Mouse (Mus musculus) retina, adult 2 months (tissue): ENCODE results near the gene Prelid1.
A peak's percentile ranks its signal among the peaks of the same experiment; 100 is the strongest.

Experiments used
- DNase-seq: peaks from one replicate; pipeline ENCODE4 v3.0.0-alpha.2; 2012; ENCODE audit warnings: low read depth, low spot score

The Prelid1 gene

DNA sequence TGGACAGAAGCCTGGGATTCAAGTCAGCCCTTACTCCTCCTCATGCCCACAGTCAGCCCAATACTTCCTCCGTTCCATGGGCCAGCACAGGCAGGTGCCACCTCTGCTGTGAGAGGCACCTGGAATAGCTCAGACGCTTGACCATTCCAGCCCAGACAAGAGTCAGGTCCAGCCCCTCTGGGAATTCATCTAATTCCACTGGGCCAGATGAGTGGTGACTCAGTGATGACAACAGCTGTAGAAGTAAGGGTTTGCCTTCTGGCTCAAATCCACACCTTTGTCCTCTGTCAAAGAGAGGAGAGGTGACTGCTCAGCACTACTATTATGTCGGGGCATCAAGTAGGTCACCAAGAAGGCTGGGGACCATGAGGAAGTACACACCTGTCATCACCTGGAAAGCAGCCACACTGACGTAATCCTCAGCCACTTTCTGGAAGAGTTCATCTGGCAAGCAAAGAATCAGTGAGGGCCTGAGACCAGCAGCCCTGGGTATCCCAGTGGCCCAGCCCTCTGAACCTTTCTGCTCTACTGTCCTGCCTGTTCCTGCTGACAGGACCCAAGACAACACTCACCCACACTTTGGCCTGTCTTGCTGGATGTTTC, at the start of gene Prelid1:
TSS of gene Prelid1 (plus strand) at position 570 of the 603 bp plus-strand sequence.
- DNase-seq: no peak

DNA sequence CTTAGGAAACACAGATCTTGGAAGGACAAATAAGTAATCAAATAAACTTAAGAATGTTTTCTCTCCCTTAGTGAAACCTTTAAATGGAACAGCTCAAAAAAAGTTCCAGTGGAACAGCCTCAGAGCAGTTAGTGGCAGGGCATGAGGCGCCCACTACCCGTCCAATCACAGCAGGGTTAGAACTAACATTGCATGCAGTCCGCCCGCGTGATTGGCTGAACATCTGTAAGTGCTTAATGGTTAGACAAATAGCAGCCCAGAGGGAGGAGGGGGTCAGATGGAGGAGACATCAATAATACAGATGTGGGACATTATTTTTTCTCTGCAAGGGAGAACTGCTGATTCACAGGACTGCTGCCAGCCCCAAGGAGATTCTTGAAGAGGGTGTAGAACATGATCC, 43.1 kb upstream of the Prelid1 start:
- no peak for DNase-seq

DNA sequence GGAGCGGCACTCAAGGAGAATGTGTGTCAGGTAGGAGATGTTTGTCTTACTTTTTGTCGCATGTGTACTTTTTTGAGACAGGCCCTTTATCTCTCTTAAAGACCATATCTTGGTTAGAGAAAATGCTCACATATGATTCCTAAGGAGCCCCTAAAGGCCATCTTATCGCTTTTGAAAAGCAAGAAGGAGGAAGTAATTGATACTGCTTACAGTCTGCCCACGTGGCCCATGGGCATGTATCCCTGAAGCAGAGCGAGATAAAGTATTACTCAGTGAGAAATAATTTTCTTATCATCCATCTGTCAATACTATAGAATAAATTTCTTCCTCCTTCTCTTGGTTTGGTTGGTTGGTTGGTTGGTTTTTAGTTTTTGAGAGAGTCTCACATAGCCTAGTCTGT, 42.7 kb upstream of the Prelid1 start:
- no peak for DNase-seq

DNA sequence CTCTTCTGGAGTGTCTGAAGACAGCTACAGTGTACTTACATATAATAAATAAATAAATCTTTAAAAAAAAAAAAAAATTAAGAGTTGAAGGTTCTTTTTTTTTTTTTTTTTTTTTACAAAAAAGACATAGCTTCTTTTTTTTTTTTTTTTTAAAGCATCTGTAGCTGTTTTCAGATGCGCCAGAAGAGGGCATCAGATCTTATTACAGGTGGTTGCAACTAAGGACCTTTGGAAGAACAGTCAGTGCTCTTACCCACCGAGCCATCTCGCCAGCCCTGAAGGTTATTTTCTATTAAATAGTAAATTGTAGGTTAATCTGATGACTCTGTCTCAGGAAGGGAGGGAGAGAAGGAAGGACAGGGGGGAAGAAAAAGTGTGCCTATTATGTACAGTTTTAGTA, 31.4 kb upstream of the Prelid1 start:
- DNase-seq: no peak

DNA sequence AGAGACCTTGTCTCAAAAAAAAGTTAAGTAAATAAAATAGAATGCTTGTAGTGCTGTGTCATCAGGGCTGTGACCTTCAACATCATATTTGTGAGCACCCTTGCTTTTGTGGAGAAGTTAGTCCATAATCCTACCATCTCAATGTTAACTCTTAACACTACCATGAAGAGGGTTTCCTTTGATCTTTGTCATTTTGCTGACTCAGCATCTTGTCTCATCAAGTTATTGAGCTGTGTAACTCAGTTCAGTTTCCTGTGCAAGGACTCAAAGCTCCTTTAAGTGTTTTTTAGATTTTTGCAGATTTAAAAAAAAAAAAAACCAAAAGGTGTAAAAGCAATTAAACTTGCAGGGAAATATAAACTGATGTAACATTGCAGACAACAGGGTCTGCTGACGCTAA, 23.5 kb upstream of the Prelid1 start:
- DNase-seq: no peak

DNA sequence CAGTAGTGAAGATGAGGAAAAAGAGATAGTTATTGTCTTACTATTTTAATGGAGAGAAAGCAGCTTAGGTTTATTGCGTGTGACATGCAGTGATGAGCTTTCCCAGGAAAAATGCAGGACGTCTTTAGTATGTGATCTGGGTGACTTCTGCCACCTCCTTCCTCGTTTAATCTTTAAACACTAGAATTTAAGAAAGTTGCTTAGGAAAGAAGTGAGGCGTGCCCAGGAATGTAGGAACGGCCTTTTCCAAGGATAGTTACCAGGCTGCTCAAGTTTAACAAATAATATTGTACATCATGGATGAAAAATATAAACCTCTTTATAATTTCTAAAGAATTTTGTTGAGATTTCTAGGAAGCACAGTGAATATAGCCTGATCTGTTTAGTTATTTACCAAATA, 19.4 kb upstream of the Prelid1 start:
- DNase-seq: no peak

DNA sequence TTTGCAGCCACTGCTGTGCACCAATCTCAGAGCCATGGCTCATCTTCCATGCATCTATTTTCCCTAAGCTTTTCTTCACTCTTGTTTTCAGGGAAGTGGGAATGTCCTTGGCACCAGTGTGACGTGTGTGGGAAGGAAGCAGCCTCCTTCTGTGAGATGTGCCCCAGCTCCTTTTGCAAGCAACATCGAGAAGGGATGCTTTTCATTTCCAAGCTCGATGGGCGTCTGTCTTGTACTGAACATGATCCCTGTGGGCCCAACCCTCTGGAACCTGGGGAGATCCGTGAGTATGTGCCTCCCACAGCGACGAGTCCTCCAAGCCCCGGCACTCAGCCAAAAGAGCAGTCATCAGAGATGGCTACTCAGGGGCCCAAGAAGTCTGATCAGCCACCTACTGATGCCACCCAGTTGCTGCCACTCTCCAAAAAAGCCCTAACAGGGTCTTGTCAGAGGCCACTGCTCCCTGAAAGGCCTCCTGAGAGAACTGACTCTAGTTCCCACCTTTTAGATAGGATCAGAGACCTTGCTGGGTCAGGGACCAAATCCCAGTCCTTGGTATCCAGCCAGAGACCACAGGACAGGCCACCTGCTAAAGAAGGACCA, 8.2 kb upstream of the Prelid1 start:
- no peak for DNase-seq

DNA sequence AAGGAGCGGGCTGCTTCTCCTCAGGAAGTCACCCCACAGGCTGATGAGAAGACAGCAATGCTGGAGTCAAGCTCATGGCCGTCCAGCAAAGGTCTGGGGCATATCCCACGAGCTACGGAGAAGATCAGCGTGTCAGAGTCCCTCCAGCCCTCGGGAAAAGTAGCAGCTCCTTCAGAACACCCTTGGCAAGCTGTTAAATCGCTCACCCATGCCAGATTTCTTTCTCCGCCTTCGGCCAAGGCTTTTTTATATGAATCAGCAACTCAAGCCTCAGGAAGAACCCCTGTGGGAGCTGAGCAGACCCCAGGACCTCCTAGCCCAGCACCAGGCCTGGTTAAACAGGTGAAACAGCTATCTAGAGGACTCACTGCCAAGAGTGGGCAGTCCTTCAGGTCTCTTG, 7.2 kb upstream of the Prelid1 start:
- DNase-seq: no peak

DNA sequence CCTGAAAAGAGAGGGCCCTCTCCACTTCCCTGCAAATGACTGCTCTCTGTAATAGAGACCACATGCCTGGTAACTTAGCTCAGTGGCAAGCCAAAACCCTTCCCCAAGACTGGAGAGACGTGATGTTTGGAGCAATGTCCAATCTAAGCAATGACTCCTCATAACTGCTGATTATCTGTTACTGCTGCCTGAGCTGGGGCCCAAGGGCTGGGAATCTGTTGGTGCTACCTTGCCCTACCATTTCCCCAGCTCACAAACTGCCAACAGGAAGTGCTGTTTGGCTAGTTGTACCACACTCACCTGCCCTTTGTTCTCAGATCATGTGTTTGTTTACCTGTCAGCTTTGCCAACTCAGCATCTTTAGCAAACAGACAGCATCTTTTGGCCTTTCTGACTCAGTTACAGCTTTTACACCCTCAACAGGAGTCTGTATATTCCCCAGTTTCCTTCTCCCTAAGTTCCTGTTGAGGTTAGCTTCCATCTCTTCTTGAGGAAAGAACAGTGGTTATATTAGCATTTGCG, 5.3 kb upstream of the Prelid1 start:
- DNase-seq: no peak

DNA sequence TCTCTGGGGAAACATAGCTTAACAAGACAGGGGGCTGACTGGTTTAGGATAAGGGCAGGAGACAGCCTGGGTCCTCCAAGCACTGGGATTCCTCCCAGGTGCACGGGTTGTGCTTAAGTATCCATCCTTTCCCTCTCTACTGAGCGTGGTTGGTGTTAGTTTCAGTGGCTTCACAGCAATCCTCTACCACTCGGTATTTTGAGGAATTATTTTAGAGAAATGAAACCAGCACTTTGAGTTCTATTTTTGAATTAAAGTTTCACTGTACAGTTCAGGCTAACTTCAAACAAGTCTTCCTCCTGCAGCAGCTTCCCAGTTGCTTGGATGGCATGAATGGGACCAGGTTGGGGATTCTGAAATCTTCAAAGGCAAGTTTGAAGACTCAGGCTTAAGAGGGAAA, 1.9 kb upstream of the Prelid1 start:
- DNase-seq: no peak

DNA sequence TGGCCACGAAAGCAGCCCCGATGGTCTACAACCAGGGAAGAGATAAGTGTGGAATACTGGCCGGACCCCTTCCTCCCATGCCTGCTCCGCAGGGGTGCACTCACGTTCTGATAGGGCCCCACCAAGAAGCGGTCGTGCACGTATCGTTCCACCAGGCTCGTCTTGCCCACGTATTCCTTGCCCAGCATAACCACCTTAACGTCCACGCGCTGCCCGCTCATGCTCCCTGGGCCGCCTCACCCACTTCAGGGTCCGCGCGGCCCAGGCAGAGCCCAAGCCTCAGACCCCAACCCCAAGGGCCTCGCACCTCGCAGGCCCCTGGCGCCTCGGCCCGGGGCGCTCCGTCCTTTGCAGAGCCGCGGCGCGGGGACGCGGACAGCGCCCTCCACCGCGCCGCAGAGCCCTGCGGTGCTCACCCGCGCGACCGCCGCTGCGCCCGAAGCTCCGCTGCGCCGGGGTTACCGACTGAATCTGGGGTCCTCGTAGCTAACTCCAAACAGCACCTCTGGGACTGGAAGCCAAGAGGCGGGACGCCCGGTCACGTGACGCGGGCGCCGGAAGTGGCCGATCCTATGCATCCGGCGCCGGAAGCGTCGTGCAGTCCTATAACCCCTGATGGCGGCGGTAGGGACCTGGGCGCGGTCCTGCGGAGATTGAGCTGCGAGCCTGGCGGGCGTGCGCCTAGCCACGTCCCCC, 1.3 kb downstream of the Prelid1 start, which contains the start of gene Rab24:
TSS of gene Rab24 (minus strand) at position 513 of the 696 bp plus-strand sequence.
- peak; percentile 68 for DNase-seq

DNA sequence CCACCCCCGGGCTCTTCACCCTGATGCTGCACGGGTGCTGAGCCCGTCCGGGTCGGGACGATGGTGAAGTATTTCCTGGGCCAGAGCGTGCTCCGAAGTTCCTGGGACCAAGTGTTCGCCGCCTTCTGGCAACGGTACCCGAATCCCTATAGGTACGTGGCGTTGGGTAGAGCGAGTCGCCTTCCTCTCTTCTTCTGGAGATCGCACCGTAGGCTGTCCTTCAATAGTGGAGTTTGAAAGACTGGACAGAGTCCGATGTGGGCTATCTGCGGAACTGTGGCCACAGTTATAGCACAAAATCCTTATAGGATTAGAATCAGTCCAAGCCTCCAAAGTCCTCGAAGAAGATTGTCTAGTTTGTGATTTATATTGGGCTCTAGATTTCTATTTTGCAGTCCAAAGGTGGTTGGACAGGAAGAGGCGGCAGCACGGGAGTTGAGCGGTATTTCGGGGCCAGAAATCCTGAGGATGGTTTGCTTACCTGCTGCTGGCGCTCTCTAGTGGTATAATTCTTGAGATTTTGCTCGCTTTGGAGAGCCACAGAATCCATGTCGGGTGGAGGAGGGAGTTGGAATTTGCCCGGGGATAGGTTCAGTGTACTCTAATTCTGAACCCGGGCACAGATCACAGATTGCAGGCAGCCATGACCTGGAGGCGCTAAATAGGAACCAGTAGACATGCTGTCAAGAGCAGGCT, 2.0 kb downstream of the Prelid1 start:
- DNase-seq: no peak

DNA sequence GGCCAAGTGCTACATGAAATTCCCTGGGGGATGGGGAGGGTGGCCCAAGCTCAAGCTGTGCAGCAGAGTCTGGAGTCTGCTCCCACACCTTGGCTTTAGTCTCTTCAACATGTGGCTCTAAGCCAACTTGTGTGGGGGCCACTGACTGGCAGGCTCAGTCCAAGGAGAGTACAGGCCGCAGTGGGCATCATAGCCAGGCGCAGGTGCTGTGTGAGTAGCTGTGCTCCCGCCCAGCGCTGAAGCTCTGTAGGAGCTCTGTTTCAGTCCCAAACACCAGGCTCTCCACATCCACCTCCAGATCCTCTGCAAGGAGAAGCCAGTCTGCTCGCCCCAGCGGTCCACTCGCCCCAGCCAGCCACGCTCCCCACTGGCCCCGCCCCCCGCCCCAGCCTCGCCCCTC, 5.3 kb downstream of the Prelid1 start:
- DNase-seq: no peak

DNA sequence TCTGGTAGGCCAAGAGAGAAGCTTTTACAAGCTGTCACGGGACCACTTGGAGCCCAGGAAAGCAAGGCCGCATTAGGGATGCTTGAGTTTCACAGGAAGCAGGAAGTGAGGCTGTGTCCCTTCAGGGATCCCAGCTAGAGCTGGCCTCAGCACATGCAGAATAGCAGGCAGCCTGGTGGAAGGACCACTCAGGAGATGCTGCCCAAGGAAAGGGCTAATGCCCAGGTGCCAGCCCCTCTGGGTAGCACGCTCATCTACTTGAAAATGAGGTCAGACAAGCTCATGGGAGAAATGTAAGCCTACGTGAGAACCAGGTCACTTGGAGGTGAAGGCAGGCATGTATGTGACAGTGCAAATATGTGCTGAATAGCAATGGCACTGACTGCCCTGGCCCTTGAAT, 6.9 kb downstream of the Prelid1 start:
- no peak for DNase-seq

DNA sequence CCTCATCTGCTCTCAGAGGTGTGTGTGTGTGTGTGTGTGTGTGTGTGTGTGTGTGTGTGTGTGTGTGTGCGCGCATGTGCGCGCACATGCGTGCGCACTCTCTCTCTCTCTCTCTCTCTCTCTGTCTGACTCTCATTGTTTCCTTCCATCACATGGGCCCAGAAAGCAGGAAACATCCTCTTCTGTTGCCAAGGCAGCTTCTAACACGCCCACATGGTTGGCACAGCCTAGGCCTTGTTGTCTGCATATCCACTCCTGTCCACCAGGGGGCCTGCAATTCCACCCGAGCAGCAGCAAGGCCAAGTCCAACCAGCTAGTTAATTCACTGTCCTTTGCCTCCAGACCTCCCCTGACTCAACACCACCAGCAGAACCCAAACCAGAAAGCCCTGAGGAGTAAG, 7.3 kb downstream of the Prelid1 start:
- peak; percentile 57 for DNase-seq

DNA sequence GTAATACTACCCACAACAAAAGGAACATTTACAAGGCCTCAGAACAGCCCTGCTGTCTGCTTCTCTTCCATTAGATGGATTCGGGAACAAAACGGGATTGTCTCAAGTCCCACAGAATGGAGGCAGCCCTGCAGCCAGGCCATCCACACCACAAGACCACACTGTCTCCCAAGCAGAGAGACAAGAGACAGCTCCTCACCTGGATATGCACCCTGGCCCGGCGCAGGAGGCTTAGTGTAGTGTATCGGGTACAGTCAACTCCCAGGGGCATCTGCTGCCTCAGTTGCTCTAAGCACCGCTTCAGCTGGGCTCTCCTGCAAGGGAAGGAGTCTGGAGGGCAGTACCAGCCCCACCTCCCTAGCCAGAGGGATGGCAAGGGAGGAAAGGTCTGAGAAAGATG, 7.9 kb downstream of the Prelid1 start:
- no peak for DNase-seq

DNA sequence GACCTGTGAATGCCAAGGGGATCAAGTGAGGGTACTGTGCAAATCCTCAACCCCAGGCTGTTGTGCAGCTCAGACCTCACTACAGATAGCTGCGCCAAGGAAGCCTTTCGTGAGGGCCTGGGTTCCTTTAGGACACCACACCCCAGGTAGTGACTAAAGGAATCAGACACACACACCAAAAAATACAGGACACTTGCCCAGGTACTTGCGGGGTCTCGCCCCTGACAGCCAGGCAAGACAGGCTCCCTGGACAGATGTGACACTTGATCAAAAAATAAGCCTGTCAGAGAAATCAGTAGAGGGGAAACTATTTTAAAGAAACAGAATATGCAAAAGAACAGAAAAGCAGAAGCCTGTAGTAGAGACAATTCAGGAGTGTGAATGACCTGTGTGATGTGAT, 8.3 kb downstream of the Prelid1 start:
- DNase-seq: no peak

DNA sequence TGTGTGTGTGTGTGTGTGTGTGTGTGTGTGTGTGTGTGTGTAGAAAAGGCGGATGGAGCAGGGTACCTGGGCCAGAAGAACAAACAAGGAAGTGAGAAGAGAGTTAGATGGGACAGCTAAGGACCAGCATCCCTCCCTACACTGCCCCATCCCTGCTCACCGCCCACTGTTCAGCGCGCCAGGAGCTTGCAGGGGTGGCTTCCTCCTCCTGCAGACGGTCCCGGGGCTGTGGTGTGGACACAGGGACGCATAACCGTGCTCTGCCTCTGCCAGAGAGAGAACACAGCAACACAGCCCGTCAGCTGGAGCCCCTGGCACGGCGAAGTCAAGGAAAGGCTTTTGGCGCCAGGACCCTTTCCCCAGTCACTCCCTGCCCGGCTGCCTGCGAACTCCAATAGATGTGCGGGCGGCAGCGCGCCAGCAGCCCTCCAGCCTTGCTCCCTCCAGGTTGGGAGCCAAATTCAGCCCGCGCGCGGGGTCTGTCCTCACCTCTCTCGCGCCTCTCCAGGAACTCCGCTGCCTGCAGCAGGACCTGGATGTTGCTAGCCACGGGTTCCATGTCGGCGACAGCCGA, 8.9 kb downstream of the Prelid1 start:
- DNase-seq: no peak

DNA sequence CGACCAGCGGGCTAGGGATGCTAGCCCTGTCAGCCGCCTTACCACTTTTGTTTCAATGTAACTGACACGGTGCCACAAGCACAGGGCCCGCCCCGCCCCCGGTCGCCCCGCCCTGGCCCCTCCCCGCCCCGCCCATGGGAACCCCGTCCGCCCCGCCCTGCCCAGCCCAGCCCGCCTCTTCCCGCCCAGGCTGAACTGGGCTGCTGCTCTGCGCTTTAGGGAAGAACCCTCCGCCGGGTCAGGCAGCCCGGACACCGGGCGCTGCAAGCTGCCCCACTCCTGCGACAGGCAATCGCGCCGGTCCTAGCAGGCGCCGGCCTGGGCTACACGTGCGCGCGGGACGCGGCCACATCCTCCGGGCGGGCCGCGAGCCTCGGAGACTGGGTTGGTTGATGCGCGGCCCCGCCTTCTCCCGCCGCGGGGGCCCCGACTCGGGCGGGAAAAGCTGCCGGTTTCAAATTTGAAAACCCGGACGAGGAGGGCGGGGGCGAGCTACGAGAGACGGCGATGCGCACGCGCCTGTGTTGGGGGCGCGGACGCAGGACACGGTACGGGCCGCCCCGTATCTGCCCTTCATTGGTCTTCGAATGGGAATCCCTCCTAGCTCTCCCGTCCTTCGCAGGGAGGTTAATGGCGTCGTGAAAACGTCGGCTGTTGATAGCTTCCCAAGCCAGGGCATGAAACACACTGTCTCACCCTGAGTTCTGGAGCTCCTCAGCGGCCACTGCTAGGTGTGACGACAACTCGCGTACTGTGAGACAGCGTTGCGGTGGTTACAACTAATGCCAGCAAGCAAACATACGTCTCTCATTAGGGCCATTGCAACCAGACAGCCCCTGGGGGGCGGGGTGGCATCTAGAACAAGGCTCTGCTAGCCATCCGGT, 9.6 kb downstream of the Prelid1 start, which contains the start of gene Mxd3:
TSS of gene Mxd3 (minus strand) at position 141 of the 884 bp plus-strand sequence.
- peak; percentile 26 for DNase-seq

DNA sequence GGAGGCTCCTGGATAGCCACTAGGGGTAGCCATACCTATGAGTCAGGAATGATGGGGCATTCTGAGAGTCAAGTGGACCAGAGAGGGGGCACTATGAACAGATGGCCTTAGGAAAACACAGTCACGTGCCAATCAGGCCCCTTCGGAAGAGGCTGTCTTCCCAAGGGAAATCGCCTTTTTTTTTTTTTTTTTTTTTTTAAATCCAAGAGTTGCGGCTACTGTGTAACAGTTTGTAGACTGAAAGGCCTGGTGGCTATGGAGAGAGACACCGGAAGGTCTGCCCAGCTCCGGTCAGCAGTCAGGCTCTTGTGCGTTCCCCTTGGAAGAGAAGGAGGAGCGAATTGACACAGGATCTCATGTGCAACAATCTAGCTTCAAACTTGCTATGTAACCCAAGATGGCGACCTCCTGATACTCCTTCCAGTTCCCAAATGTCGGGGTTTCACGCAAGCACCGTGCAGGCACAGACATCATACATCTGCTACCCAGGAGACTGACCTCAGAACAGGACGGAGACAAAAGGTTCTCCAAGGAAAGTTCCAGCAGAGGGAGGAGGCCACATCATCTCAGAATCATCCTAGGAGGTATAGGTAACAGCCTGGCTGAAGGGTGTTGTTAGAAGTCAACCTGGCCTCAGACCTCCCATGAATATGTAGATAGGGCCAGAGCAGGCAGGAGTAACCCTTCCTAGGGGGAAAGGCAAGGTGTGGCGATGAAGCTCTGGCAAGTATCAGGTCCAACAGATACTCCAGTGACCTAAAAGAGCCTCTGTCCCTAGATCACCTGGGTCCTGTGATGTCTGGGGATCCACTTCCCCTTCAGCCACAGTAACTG, 10.5 kb downstream of the Prelid1 start:
- no peak for DNase-seq
